Mouse (Mus musculus): ENCODE results near the gene Krtap4-7.
"Not testable (repeated sequence)": the region's sequence is repeated elsewhere in the genome, so short reads cannot be mapped to it uniquely, and the experiment has no call there.

The Krtap4-7 gene

DNA sequence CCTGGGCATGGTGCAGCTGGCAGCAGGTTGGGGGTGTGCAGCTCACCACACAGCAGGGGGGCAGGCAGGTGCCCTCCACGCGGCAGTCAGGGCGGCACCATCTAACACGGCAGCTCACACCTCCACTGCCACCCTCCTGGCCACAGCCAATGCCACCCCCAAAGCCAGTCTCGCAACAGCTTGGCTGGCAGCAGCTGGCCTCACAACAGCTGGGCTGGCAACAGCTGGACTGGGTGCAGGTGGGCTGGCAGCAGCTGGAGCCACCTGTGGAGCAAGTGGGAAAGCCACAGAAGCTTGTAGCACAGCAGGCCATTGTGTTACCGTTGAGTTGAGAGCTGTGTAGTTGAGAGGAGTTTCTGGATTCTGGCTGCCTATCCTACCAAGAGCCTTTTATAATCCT lies 46.1 kb downstream of the Krtap4-7 start, which contains the start of gene Krtap9-3:
Gene Krtap9-3, minus strand, starts transcription at position 364 of the 400 bp plus-strand sequence.
- not testable (repeated sequence) for DNase-seq (ENCODE audit: low spot score in 2 of 2)

Data from urinary bladder, postnatal 36 days (tissue).